Mouse (Mus musculus): Measurements from ENCODE around the gene Ubr4. TPM values are rescaled to one million over a fixed set of nuclear protein-coding genes. Genes with fewer than 3 reads are reported as not detected.

Gene Ubr4
- polyA plus RNA-seq, 1 experiment from 2014 or later: 51.8 TPM

DNA sequence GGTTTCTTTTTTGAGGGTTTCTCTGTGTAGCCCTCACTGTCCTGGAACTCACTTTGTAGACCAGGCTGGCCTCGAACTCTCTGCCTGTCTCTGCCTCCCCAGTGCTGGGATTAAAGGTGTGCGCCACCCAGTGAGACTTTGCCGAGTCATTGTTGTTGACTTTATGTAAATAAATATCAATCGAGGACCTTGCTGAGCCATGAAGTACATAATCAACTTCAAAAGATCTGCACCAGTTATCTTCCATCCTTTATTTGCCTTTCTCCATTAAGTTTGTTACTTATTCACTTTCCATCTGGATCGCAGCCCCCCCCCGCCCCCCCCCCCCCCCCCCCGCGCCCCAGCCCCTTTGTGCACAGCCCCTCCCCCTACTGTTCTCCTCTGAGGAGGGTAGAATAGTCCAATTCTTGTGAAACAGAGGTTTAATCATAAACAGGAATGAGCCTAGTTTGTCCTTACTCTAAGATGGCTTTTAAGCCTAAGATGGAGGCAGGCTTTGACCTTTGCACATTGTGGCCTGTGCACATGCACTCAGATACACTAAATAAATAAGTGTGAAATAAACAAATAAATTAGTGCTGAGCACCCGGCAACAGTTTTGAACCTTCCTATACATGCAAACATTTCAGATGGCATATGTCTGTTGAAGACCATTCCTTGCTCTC lies 17.6 kb upstream of the Ubr4 start:
- no peak overlapping the region for H3K27ac ChIP-seq (replicated peaks)
- 81% methylated on average over 6 of the region's 9 CpGs for WGBS
- DNase-seq (ENCODE audit: low spot score): no peak
- H3K9me3 ChIP-seq (replicated peaks): no peaks in the 10 kb centered on the region
- no peak overlapping the region for H3K4me3 ChIP-seq
- no peaks in the 10 kb centered on the region for H3K36me3 ChIP-seq
- H3K4me1 ChIP-seq: peaks cover 10% of the 10 kb centered on the region; the same call in 1 of the 2 replicates
- H3K27me3 ChIP-seq (ENCODE audit: low read depth, poor library complexity, severe bottlenecking): peaks cover 26% of the 10 kb centered on the region

DNA sequence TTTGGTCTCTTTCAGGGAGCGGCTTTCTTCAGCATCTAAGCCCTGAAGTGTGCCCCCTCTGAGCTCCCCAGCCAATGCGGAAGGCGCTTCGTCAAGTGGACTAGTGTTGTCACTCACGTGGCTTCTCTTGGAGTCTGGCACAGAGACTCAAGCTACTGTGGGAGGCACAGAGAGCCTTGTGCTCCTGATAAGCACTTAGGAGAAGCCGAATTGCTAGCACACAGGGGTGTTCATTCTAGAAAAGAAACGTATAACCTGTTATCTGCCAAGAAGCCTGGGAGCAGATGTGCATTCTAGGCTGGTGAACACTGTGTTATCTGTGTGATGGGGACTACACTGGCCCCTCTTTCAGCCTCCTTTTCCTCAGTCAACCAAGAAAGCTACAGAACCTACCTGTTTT lies 16.9 kb upstream of the Ubr4 start:
- Histone ChIP-seq H3K4me3 (no peak overlapping the region), H3K27me3 (ENCODE audit: low read depth, poor library complexity, severe bottlenecking) (peaks cover 26% of the 10 kb centered on the region), H3K4me1 (peaks cover 10% of the 10 kb centered on the region; the same call in 1 of the 2 replicates), H3K9me3 (replicated peaks) (no peaks in the 10 kb centered on the region), H3K27ac (replicated peaks) (no peak overlapping the region), H3K36me3 (no peaks in the 10 kb centered on the region)
- no peak for DNase-seq (ENCODE audit: low spot score)
- 75% methylated on average over 7 of the region's 7 CpGs for WGBS

GRCm38 (mm10) chr4:139336822-139337483 lies 15.5 kb upstream of the Ubr4 start:
- 39% methylated on average over 24 of the region's 24 CpGs for WGBS
- Histone ChIP-seq H3K27ac (replicated peaks) (peak overlapping the region; percentile 33; the same call in 1 of the 2 replicates), H3K4me1 (peaks cover 5% of the 10 kb centered on the region; the same call in 1 of the 2 replicates)

DNA sequence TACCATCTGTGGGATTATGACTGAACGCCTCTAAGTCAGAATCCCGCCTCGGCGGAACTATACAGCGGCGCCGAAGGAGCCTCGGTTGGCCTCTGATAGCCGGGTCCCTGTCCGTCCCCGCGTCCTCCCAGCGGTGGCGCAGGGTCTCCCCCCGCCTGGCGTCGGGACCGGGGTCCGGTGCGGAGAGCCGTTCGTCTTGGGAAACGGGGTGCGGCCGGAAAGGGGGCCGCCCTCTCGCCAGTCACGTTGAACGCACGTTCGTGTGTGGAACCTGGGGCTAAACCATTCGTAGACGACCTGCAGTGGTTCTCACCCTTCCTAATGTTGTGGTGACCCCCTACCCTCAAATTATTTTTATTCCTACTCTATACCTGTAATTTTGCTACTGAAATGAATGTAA lies 14.3 kb upstream of the Ubr4 start:
- DNase-seq (ENCODE audit: low spot score): no peak
- Histone ChIP-seq H3K36me3 (no peaks in the 10 kb centered on the region), H3K4me1 (peaks cover 5% of the 10 kb centered on the region; the same call in 1 of the 2 replicates), H3K27ac (replicated peaks) (no peak overlapping the region), H3K27me3 (ENCODE audit: low read depth, poor library complexity, severe bottlenecking) (peaks cover 17% of the 10 kb centered on the region), H3K9me3 (replicated peaks) (no peaks in the 10 kb centered on the region), H3K4me3 (no peak overlapping the region)
- WGBS: 55% methylated on average over 33 of the region's 33 CpGs

More at GRCm38 (mm10) chr4:139336822-139337483, 15.5 kb upstream of the Ubr4 start:
- Histone ChIP-seq H3K9me3 (replicated peaks) (no peaks in the 10 kb centered on the region), H3K4me3 (peak overlapping the region; percentile 34), H3K36me3 (no peaks in the 10 kb centered on the region), H3K27me3 (ENCODE audit: low read depth, poor library complexity, severe bottlenecking) (peaks cover 23% of the 10 kb centered on the region)
- peak; percentile 77 for DNase-seq (ENCODE audit: low spot score)

- H3K9me3 ChIP-seq (replicated peaks): no peaks in the 10 kb centered on the region
- no peak for DNase-seq (ENCODE audit: low spot score)
- no peak overlapping the region for H3K4me3 ChIP-seq
- peaks cover 10% of the 10 kb centered on the region for H3K4me1 ChIP-seq
- H3K27me3 ChIP-seq (ENCODE audit: low read depth, poor library complexity, severe bottlenecking): peaks cover 17% of the 10 kb centered on the region
- H3K27ac ChIP-seq (replicated peaks): no peak overlapping the region
- 84% methylated on average over 4 of the region's 4 CpGs for WGBS
- peaks cover 16% of the 10 kb centered on the region for H3K36me3 ChIP-seq
These were observed 11.6 kb upstream of the Ubr4 start for GRCm38 (mm10) chr4:139340835-139341234.

- H3K27me3 ChIP-seq (ENCODE audit: low read depth, poor library complexity, severe bottlenecking): peaks cover 16% of the 10 kb centered on the region
- H3K4me1 ChIP-seq: peaks cover 12% of the 10 kb centered on the region
- no peak overlapping the region for H3K4me3 ChIP-seq
- DNase-seq (ENCODE audit: low spot score): no peak
- H3K27ac ChIP-seq (replicated peaks): no peak overlapping the region
- no peaks in the 10 kb centered on the region for H3K9me3 ChIP-seq (replicated peaks)
- WGBS: 85% methylated on average over 7 of the region's 7 CpGs
- H3K36me3 ChIP-seq: peaks cover 24% of the 10 kb centered on the region
These were observed 10.7 kb upstream of the Ubr4 start for GRCm38 (mm10) chr4:139341556-139342233.

- peaks cover 44% of the 10 kb centered on the region for H3K36me3 ChIP-seq
- H3K9me3 ChIP-seq (replicated peaks): no peaks in the 10 kb centered on the region
- 80% methylated on average over 5 of the region's 5 CpGs for WGBS
- no peak overlapping the region for H3K27ac ChIP-seq (replicated peaks)
- peaks cover 8% of the 10 kb centered on the region; the same call in 1 of the 2 replicates for H3K4me1 ChIP-seq
- no peaks in the 10 kb centered on the region for H3K27me3 ChIP-seq (ENCODE audit: low read depth, poor library complexity, severe bottlenecking)
- DNase-seq (ENCODE audit: low spot score): no peak
- H3K4me3 ChIP-seq: no peak overlapping the region
These were observed 8.7 kb upstream of the Ubr4 start for GRCm38 (mm10) chr4:139343718-139344117.

DNA sequence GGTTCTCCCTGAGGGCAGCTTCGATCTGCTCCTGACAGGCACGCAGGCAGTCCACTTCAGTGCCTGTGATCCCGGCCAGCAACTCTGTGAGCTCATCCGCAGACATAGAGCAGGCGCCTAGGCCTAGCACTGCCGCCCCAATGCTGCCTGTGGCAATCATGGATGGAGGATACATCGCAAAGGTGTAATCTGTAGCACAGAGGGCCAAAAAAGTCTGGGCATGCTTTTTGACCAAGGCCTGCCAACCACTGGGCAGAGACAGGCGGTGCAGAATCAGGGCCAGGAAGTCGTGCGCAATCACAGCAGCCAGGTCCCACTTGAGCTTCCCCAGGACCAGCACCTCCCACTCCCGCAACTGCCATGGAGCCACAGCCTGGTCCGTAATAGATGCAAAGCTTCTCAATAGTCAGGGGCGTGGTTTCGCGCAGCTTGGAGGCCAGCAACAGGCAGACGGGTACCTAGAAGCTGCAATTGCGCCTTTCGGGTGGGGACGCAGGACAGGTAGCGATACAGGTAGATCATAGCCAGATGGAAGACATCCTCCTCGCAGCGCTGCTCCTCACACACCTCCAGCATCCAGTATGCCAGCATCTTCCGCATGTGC lies 6.9 kb upstream of the Ubr4 start:
- Histone ChIP-seq H3K27me3 (ENCODE audit: low read depth, poor library complexity, severe bottlenecking) (no peaks in the 10 kb centered on the region), H3K36me3 (peaks cover 61% of the 10 kb centered on the region), H3K27ac (replicated peaks) (no peak overlapping the region), H3K4me3 (no peak overlapping the region), H3K9me3 (replicated peaks) (no peaks in the 10 kb centered on the region), H3K4me1 (peaks cover 13% of the 10 kb centered on the region)
- 71% methylated on average over 23 of the region's 23 CpGs for WGBS
- DNase-seq (ENCODE audit: low spot score): peak; percentile 24

DNA sequence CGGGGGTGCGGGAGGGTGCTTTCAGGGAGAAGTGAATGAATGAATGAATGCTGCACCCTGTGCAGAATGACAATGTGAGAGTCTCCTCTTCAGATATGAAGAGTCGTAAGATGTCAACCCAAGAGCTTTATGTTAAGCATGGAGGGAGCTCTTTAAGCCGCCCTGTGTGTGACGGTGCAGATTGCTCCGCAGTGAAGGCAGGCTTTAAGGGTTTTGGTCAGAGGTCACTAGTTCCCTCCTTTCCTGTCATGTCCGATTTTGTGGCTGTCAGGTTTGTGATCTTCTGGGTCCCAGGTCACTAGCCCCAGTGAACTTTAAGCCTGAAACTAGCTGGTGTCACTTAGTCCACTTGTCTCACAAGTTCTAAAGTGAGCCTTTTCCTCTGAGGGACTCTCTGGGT lies 423 bp downstream of the Ubr4 start:
- peaks cover 33% of the 10 kb centered on the region for H3K4me1 ChIP-seq
- no peak for DNase-seq (ENCODE audit: low spot score)
- H3K9me3 ChIP-seq (replicated peaks): no peaks in the 10 kb centered on the region
- peak overlapping the region; percentile 99 for H3K27ac ChIP-seq (replicated peaks)
- peaks cover 63% of the 10 kb centered on the region for H3K36me3 ChIP-seq
- H3K4me3 ChIP-seq: peak overlapping the region; percentile 78
- H3K27me3 ChIP-seq (ENCODE audit: low read depth, poor library complexity, severe bottlenecking): no peaks in the 10 kb centered on the region
- WGBS: under 1% methylated on average over 7 of the region's 7 CpGs

DNA sequence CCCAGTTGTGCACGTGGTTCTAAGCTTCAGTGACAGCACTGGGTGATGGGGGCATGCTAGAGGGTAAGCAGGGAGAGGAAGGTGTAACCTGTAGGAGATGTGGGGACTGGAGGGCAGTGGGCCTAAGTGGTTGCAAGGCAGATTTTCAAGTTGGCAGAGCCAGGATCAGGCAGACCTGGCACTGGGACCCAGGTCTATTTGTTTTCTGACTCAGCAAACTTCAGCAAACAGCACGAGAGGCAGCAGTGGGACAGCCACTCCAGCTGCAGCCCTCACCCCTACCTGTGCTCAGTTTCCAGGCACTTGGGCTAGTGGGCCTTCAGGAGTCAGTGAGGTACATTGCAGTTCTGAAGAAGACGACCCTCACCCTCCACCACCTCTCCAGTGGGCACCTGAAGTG lies 4.8 kb downstream of the Ubr4 start:
- no peak for DNase-seq (ENCODE audit: low spot score)
- 91% methylated on average over 3 of the region's 3 CpGs for WGBS
- H3K9me3 ChIP-seq (replicated peaks): no peaks in the 10 kb centered on the region
- no peak overlapping the region for H3K27ac ChIP-seq (replicated peaks)
- H3K4me1 ChIP-seq: peaks cover 12% of the 10 kb centered on the region
- H3K4me3 ChIP-seq: no peak overlapping the region
- no peaks in the 10 kb centered on the region for H3K27me3 ChIP-seq (ENCODE audit: low read depth, poor library complexity, severe bottlenecking)
- H3K36me3 ChIP-seq: peaks cover 81% of the 10 kb centered on the region

GRCm38 (mm10) chr4:139360761-139361548 lies 8.5 kb downstream of the Ubr4 start:
- 91% methylated on average over 11 of the region's 11 CpGs for WGBS
- no peak overlapping the region for H3K4me3 ChIP-seq
- H3K4me1 ChIP-seq: no peaks in the 10 kb centered on the region
- H3K9me3 ChIP-seq (replicated peaks): no peaks in the 10 kb centered on the region
- no peaks in the 10 kb centered on the region for H3K27me3 ChIP-seq (ENCODE audit: low read depth, poor library complexity, severe bottlenecking)
- peaks cover 99% of the 10 kb centered on the region for H3K36me3 ChIP-seq
- DNase-seq (ENCODE audit: low spot score): no peak
- no peak overlapping the region for H3K27ac ChIP-seq (replicated peaks)

DNA sequence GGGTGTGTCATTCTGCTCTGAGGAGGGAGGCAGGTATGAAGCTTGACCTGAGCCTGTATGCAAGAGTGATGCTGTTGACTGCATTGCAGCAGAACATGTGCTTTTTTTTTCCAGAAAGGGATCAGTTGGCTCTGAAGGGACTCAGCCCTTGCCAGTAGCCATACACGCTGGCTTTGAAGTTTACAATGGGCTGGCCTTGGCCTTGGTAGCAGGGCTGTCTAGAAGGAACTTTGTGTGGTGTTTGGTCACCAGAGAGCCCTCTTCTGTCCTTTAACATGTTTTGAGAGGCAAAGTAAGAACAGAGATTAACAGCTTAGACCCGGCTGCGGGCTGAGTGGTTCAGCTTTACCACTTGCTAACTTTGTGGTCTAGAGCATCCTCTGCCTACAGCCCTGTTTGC lies 14.9 kb downstream of the Ubr4 start:
- no peaks in the 10 kb centered on the region for H3K27me3 ChIP-seq (ENCODE audit: low read depth, poor library complexity, severe bottlenecking)
- WGBS: 95% methylated on average over 3 of the region's 3 CpGs
- peaks cover 98% of the 10 kb centered on the region for H3K36me3 ChIP-seq

More for the DNA sequence above, 14.9 kb downstream of the Ubr4 start:
- DNase-seq (ENCODE audit: low spot score): no peak
- Histone ChIP-seq H3K9me3 (replicated peaks) (no peaks in the 10 kb centered on the region), H3K4me3 (no peak overlapping the region), H3K4me1 (no peaks in the 10 kb centered on the region), H3K27ac (replicated peaks) (no peak overlapping the region)
